Mouse (Mus musculus) intestine, postnatal 0 days (tissue): ENCODE measurements around the gene Ptk7. TPM values are rescaled to one million over a fixed set of nuclear protein-coding genes. Genes with fewer than 3 reads are reported as not detected.

Experiments used
- ATAC-seq: fragments of 200-750 bp; cut with Nextera tagmentation; 2 replicates; pipeline ENCODE4 v1.8.0; 2017; ENCODE audit warnings: mild to moderate bottlenecking, moderate TSS enrichment, moderate library complexity
- H3K27ac ChIP-seq: fragments of 300-500 bp; sonication (generic); 2 replicates; pipeline ENCODE4 v1.5.1; 2014; ENCODE audit warnings: mild to moderate bottlenecking, low read depth, low read length, moderate library complexity
- H3K27me3 ChIP-seq: fragments of 300-500 bp; sonication (generic); replicated peaks from 2 replicates; pipeline ENCODE4 v1.6.1; 2014; ENCODE audit warnings: low read length, mixed read lengths; ENCODE audit not compliant: control insufficient read depth, insufficient read depth
- H3K36me3 ChIP-seq: fragments of 300-500 bp; sonication (generic); 2 replicates; pipeline ENCODE4 v1.6.1; 2014; ENCODE audit warnings: mild to moderate bottlenecking, moderate library complexity; ENCODE audit not compliant: control insufficient read depth, insufficient read depth
- H3K4me1 ChIP-seq: fragments of 300-500 bp; sonication (generic); replicated peaks from 2 replicates; pipeline ENCODE4 v1.6.1; 2014; ENCODE audit warnings: antibody characterized with exemption, low read length, mixed read lengths; ENCODE audit not compliant: control insufficient read depth, insufficient read depth
- H3K4me2 ChIP-seq: fragments of 300-500 bp; sonication (generic); replicated peaks from 2 replicates; pipeline ENCODE4 v1.6.1; 2014; ENCODE audit warnings: low read depth, mild to moderate bottlenecking, moderate library complexity
- H3K4me3 ChIP-seq: fragments of 300-500 bp; sonication (generic); 2 replicates; pipeline ENCODE4 v1.5.1; 2014; ENCODE audit warnings: low read depth, low read length
- H3K9ac ChIP-seq: fragments of 300-500 bp; sonication (generic); 2 replicates; pipeline ENCODE4 v1.6.1; 2014; ENCODE audit warnings: mild to moderate bottlenecking, low read depth, low read length
- H3K9me3 ChIP-seq: fragments of 300-500 bp; sonication (generic); 2 replicates; pipeline ENCODE4 v1.6.1; 2016; ENCODE audit warnings: mixed run types; ENCODE audit not compliant: control insufficient read depth
- CTCF ChIP-seq: sonication (generic); IDR thresholded peaks from 2 replicates; pipeline ENCODE4 v1.5.1; 2016; ENCODE audit warnings: low read depth, mild to moderate bottlenecking, control low read depth, antibody characterized with exemption, moderate library complexity
- WGBS: fragments of 180-500 bp; shearing (Covaris S2); extraction: QIAGEN DNeasy Blood & Tissue Kit; methylation state at CpG from one replicate; pipeline ENCODE4 v1.1.7; 2014; 5-methylcytosine and 5-hydroxymethylcytosine counted together
- polyA plus RNA-seq: library from polyadenylated mRNA; unstranded; fragments of >200 nt; fragmentation: Nextera tagmentation; extraction: Ambion mirVana; gene quantifications from 2 replicates; pipeline ENCODE4 v1.2.1, GENCODE M21; 2015

Gene Ptk7
- polyA plus RNA-seq, 1 experiment from 2014 or later = 14.7 TPM

DNA sequence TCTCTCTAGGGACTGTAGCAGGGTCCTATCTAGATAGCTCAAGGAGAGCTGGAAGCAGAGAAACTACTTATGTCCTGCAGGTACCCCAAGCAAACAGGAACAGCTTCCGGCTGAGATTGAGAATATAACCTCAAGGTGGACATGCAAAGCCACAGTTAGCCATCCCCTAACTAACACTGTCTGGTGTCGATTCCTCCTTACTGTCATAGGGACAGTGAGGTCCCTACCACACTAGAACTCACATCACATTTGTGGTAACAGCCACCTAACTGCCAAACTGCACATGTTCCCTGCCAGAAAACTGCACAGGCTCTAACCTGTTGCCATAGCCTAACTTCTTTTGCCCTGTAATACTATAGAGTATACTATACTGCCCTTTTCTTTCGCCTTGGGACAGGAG is 75.4 kb downstream of the Ptk7 start:
- no peak for TF ChIP-seq CTCF
- Histone ChIP-seq H3K36me3 (peaks cover 30% of the 10 kb centered on the region), H3K4me1 (0 out of 2 replicates have a peak, but pooled peaks cover 4% of the 10 kb centered on the region), H3K4me2 (peak overlapping the region; percentile 96), H3K4me3 (peak overlapping the region; percentile 94), H3K9me3 (no peaks in the 10 kb centered on the region), H3K27ac (no peak overlapping the region), H3K27me3 (no peaks in the 10 kb centered on the region), H3K9ac (no peak overlapping the region)
- WGBS = 62% methylated on average over 3 of the region's 3 CpGs
- ATAC-seq = no peak

DNA sequence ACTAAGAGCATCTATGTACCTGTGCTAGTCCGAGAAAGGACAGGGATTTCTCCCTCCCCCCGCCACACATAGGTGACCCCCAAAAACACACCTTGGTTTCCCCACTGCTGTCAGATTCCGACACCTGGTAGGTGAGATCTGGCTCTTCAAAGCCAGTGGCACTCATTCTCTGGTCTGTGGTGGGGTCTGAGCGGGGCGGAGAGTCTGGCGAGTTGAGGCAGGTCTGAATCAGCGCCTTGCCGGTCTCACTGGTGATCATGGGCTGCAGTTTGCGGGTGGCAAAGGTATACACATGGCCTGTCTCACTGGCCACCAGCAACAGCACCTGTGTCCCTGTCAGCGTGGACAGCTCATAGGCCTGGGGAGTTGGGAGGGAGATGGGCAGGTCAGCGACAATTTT is 75.8 kb downstream of the Ptk7 start:
- H3K9ac ChIP-seq = peak overlapping the region; percentile 42; the same call in 1 of the 2 replicates
- peak overlapping the region; percentile 94 for H3K4me3 ChIP-seq
- H3K4me2 ChIP-seq = peak overlapping the region; percentile 96
- WGBS = 54% methylated on average over 11 of the region's 11 CpGs
- peak overlapping the region; percentile 73; the same call in 1 of the 2 replicates for H3K27ac ChIP-seq
- H3K27me3 ChIP-seq = no peaks in the 10 kb centered on the region
- no peak for ATAC-seq
- H3K9me3 ChIP-seq = no peaks in the 10 kb centered on the region
- 0 out of 2 replicates have a peak, but pooled peaks cover 4% of the 10 kb centered on the region for H3K4me1 ChIP-seq
- peaks cover 34% of the 10 kb centered on the region for H3K36me3 ChIP-seq
- TF ChIP-seq CTCF = no peak

DNA sequence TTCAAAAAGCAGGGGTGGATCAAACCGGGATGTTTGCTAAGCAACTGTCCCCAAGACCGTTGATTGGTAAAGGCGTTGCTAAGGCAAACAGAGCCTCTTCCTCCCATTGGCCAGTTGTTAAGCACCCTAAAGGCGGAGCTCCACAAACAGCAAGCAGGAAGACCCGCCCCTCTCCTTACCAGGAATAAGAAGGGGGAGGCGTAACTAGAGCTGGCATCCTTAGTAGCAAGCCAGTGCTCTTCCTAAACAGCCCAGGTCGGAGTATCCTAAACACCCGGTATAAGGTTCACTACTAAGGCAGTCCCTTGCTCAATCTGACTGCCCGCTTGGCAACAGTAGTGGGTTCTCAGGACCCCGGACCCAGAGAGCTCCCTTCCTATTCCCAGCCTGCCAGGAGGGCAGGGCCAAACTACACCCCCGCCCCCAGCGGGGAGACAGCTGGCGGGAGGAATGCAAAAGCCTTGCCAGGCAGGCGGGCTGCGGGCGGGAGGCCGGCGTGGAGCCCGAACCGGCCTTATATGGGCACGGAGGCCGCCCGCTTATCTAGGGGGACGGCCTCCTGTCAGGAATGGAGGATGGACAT is 76.4 kb downstream of the Ptk7 start:
- H3K9me3 ChIP-seq = no peaks in the 10 kb centered on the region
- H3K4me2 ChIP-seq = peak overlapping the region; percentile 96
- peaks cover 37% of the 10 kb centered on the region for H3K36me3 ChIP-seq
- 3% methylated on average over 24 of the region's 24 CpGs for WGBS
- no peaks in the 10 kb centered on the region for H3K27me3 ChIP-seq
- peak overlapping the region; percentile 73 for H3K27ac ChIP-seq
- ATAC-seq = peak; percentile 76
- H3K4me3 ChIP-seq = peak overlapping the region; percentile 94
- H3K9ac ChIP-seq = peak overlapping the region; percentile 42; the same call in 1 of the 2 replicates
- TF ChIP-seq CTCF = 0 out of 2 replicates have a peak, but pooled peaks have one; percentile 16
- H3K4me1 ChIP-seq = 0 out of 2 replicates have a peak, but pooled peaks cover 4% of the 10 kb centered on the region

DNA sequence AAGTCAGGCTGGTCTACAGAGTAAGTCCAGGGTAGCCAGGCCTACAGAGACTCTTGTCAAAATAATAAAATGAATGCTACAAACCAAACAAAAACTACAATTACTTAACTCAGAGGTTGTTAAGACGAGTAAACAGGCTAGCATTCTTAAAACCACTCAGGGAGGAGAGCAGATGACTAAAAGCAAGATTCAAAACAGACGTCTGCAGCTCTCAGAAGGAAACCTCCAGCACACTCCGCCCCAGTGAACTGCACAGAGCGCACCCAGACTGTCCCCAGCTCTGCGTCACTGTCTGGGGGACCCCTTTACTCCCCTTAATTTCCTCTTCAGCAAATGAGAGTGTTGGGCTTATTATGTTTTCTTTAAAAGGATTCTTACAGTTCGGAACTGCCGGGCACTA is 77.2 kb downstream of the Ptk7 start:
- no peaks in the 10 kb centered on the region for H3K27me3 ChIP-seq
- H3K4me2 ChIP-seq = no peak overlapping the region
- TF ChIP-seq CTCF = no peak
- WGBS = 81% methylated on average over 7 of the region's 7 CpGs
- H3K9me3 ChIP-seq = no peaks in the 10 kb centered on the region
- H3K27ac ChIP-seq = peak overlapping the region; percentile 29; the same call in 1 of the 2 replicates
- H3K4me3 ChIP-seq = no peak overlapping the region
- peaks cover 37% of the 10 kb centered on the region for H3K36me3 ChIP-seq
- ATAC-seq = no peak
- 0 out of 2 replicates have a peak, but pooled peaks cover 4% of the 10 kb centered on the region for H3K4me1 ChIP-seq
- no peak overlapping the region for H3K9ac ChIP-seq

DNA sequence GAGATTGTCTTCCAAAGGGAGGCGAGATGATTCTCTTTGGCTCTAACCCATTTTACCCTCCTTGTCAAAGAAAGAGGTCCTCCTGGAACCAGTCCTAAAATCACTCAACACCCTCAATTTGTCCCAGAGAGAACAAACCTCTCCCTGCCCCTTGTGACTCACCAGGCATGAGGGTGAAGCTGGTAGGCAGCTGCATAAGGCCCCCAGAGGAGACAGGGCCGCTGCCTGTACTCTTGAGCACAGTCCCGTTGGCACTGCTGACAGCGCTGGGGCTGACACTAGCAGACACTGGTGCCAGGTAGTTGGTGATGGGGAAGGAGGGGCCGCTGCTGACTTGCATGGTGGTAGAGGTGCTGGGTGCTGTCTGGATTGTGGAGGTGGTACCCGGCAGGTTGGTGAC is 77.9 kb downstream of the Ptk7 start:
- H3K4me1 ChIP-seq = peaks cover 4% of the 10 kb centered on the region; the same call in 1 of the 2 replicates
- no peaks in the 10 kb centered on the region for H3K9me3 ChIP-seq
- no peak overlapping the region for H3K27ac ChIP-seq
- H3K9ac ChIP-seq = no peak overlapping the region
- WGBS = 94% methylated on average over 6 of the region's 6 CpGs
- TF ChIP-seq CTCF = no peak
- H3K36me3 ChIP-seq = peaks cover 37% of the 10 kb centered on the region
- H3K27me3 ChIP-seq = no peaks in the 10 kb centered on the region
- no peak for ATAC-seq
- H3K4me3 ChIP-seq = no peak overlapping the region
- no peak overlapping the region for H3K4me2 ChIP-seq

DNA sequence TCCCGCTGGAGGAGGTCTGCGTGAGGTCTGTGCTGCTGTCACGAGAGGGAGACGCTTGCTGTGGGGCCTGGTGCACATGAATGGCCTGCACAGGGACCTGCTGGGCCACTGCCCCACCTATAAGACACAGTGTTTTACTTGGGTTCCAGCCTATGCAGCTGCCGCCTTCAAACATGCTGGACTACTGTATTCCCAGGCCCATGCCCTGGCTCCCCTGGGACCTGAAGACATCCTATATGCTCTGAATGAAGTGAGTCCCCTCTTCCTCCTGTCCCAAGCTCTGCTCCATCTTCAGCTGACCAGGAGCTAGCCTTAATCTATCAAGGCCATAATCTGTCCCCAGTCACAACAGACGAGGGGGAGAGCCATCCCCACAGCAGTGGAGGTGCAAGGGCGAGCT is 78.4 kb downstream of the Ptk7 start:
- H3K4me1 ChIP-seq = peaks cover 4% of the 10 kb centered on the region; the same call in 1 of the 2 replicates
- no peak overlapping the region for H3K4me2 ChIP-seq
- 91% methylated on average over 7 of the region's 7 CpGs for WGBS
- no peak overlapping the region for H3K9ac ChIP-seq
- no peak overlapping the region for H3K27ac ChIP-seq
- H3K27me3 ChIP-seq = no peaks in the 10 kb centered on the region
- H3K36me3 ChIP-seq = peaks cover 37% of the 10 kb centered on the region
- ATAC-seq = no peak
- TF ChIP-seq CTCF = no peak
- no peak overlapping the region for H3K4me3 ChIP-seq
- no peaks in the 10 kb centered on the region for H3K9me3 ChIP-seq
